Mouse (Mus musculus): Measurements from ENCODE around the gene Numa1.

DNA sequence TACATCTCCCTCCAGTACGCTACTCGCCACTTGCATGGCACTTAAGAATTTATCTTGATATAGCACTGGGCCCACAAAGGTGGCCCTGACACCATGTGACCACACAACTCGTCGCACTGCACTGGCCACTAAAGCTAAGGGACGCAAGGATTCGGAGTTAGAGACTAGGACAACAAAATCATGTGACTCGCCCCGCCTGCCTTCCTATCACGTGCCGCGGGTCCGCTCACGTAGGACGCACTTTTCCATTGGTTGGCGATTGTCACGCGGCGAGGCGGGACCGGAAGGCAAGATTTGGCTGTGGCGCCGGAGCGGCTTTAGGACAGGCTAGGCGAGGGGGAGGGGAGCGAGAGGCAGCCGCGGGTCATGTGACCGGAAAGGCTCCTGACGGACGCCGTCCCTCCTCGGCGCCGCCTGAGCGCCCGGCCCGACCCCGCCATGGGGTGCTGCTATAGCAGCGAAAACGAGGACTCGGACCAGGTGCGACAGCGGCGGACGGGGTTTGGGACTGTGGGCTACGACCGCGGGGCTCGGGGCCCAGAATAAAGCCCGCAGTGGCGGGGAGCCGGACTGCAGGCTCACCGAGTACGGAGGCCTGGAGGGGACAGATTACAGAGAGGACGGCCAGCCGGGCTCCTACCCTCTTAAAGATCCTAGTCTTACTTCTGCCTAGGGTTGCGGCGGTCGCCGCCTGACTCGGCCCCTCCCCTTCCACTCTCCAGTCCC, 28.2 kb upstream of the Numa1 start, which contains the start of gene Lamtor1:
- TF ChIP-seq POLR2A (IDR thresholded peaks at IDR 0.05; ENCODE audit: low read depth, low read length) (peak; percentile 63), CTCF (IDR thresholded peaks at IDR 0.05; ENCODE audit: extremely low read depth, insufficient read length, insufficient replicate concordance, low read depth, low read length) (no peak)
